Mouse (Mus musculus): ENCODE results near the gene Ccdc24.

DNA sequence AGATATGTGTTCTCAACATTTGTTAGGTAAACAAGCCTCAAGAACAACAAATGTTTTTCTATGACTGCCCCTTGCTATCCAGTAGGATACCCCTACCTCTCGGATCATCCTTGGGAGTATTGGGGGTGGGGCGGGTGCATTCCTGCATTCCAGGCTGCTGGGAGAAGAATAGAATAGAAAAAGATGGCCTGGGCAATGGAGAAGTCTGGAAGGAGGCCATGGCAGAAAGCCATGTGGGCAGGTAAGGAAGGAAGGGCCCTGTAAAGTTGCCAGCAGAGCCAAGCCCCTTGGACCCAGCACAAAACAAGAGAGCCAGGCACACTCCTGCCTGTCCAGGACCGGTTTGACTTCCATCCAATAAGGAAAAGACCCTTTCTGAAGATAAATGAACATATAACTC lies 41.1 kb upstream of the Ccdc24 start:
- no peak for TF ChIP-seq EP300 (optimal IDR thresholded peaks at IDR 0.05)
- TF ChIP-seq CTCF (IDR thresholded peaks at IDR 0.05; ENCODE audit: low read depth), result no peak
